19 mouse cellular contexts compared by ENCODE assay signal in genomic region chr10:22604801-22605200, GRCm38 (mm10).
"Had no signal": no experiment of that assay in that cellular context is flagged by ENCODE, and none has a peak within 500 bp of the region (broad histone marks: within the 10 kb centered on the region; RNA-seq: fewer than 3 reads in every experiment).

No protein-coding gene starts in this region.

- H3K4me1 ChIP-seq: stomach, embryonic 15.5 days had no signal

- H3K27ac ChIP-seq: midbrain, embryonic 10.5 days; midbrain, embryonic 12.5 days; neural tube, embryonic 13.5 days; neural tube, embryonic 15.5 days; stomach, embryonic 15.5 days; stomach, postnatal 0 days had no signal

- DNase-seq: lung, adult 18-20 months; lung, embryonic 14.5 days; lung, postnatal 10 days; lung, postnatal 4 days; midbrain, embryonic 14.5 days; retina, postnatal 1 day; right cerebral cortex, adult 18-20 months; right cerebral cortex, postnatal 25 days; right cerebral cortex, postnatal 4 days; thymus, adult 2 months; thymus, postnatal 25 days; thymus, postnatal 4 days had no signal

- H3K4me3 ChIP-seq: midbrain, embryonic 10.5 days; midbrain, embryonic 12.5 days; myocyte; neural tube, embryonic 13.5 days; neural tube, embryonic 15.5 days; stomach, embryonic 15.5 days had no signal

- H3K36me3 ChIP-seq: midbrain, embryonic 10.5 days; midbrain, embryonic 12.5 days; neural tube, embryonic 13.5 days; neural tube, embryonic 15.5 days; stomach, embryonic 15.5 days had no signal

- H3K9me3 ChIP-seq: midbrain, embryonic 12.5 days; neural tube, embryonic 15.5 days; stomach, embryonic 15.5 days had no signal

- H3K27me3 ChIP-seq: midbrain, embryonic 12.5 days; neural tube, embryonic 13.5 days; neural tube, embryonic 15.5 days; stomach, embryonic 15.5 days had no signal

- H3K9ac ChIP-seq: lung, embryonic 14.5 days; midbrain, embryonic 12.5 days; neural tube, embryonic 13.5 days; neural tube, embryonic 15.5 days; stomach, embryonic 15.5 days had no signal
